Mouse (Mus musculus) thymus, adult 2 months (tissue): ENCODE measurements around the gene Pla2g5.

Source experiments
- CTCF ChIP-seq: fragments of 200-500 bp; IDR thresholded peaks from 2 replicates; pipeline ENCODE4 v1.5.1; 2012; ENCODE audit warnings: mild to moderate bottlenecking, control low read depth, low read length, moderate library complexity, borderline replicate concordance; ENCODE audit not compliant: control insufficient read depth, poor library complexity, insufficient read depth; ENCODE audit errors: extremely low read depth
- POLR2A ChIP-seq: fragments of 200-500 bp; IDR thresholded peaks from 2 replicates; pipeline ENCODE4 v1.6.1; 2012; ENCODE audit warnings: mild to moderate bottlenecking, low read length, control low read depth, moderate library complexity; ENCODE audit not compliant: control insufficient read depth, poor library complexity, insufficient read depth; ENCODE audit errors: extremely low read depth

GRCm38 (mm10) chr4:138785721-138786120, 77.6 kb downstream of the Pla2g5 start:
- TF ChIP-seq POLR2A (no peak), CTCF (no peak)
